Mouse (Mus musculus): Measurements from ENCODE around the gene St6gal1. TPM values are rescaled to one million over a fixed set of nuclear protein-coding genes. Genes with fewer than 3 reads are reported as not detected.

Gene St6gal1
- polyA plus RNA-seq, 1 experiment from 2014 or later: 34.9 TPM

- Histone ChIP-seq H3K4me3 (ENCODE audit: low read depth, low read length) (no peak overlapping the region), H3K9me3 (replicated peaks; ENCODE audit: control insufficient read depth, low read length) (no peaks in the 10 kb centered on the region), H3K36me3 (replicated peaks; ENCODE audit: control insufficient read depth, insufficient read depth, low read depth, low read length) (no peaks in the 10 kb centered on the region), H3K4me2 (ENCODE audit: low read depth, low read length) (no peak overlapping the region), H3K9ac (replicated peaks; ENCODE audit: low read length) (no peak overlapping the region), H3K27ac (replicated peaks; ENCODE audit: low read depth, low read length) (no peak overlapping the region), H3K27me3 (ENCODE audit: control insufficient read depth, insufficient read depth, low read length) (no peaks in the 10 kb centered on the region), H3K4me1 (ENCODE audit: control insufficient read depth, insufficient read depth, low read length) (peaks cover 10% of the 10 kb centered on the region)
- ATAC-seq (replicated peaks; ENCODE audit: insufficient number of reproducible peaks, low FRiP score, low TSS enrichment, low read depth): no peak
- WGBS: 63% methylated on average over 9 of the region's 9 CpGs
- DNase-seq (ENCODE audit: low spot score): no peak
These were observed 48.1 kb downstream of the St6gal1 start for GRCm38 (mm10) chr16:23272521-23273230.

DNA sequence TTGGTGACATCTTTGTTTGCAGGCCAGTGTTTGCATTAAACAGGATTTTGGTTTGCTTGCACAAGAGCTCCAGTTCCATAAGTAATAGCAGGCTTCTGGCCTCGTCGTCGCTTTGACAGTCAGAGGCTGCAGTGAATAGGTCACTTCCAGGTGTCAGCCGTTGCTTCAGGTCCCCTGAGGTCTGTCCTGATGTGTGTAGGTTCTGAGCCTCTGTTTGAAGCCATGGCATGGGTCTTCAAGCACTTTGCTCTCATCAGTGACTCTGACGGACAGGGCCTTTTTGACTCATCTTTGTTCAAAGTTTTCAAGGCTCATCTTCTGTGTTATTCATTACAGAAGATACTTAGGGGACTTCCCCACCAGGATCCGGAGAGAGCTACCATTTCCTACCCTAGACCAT lies 49.5 kb downstream of the St6gal1 start:
- Histone ChIP-seq H3K9ac (replicated peaks; ENCODE audit: low read length) (no peak overlapping the region), H3K27ac (replicated peaks; ENCODE audit: low read depth, low read length) (no peak overlapping the region), H3K4me1 (ENCODE audit: control insufficient read depth, insufficient read depth, low read length) (peaks cover 10% of the 10 kb centered on the region), H3K4me3 (ENCODE audit: low read depth, low read length) (no peak overlapping the region), H3K4me2 (ENCODE audit: low read depth, low read length) (no peak overlapping the region), H3K27me3 (ENCODE audit: control insufficient read depth, insufficient read depth, low read length) (no peaks in the 10 kb centered on the region), H3K36me3 (replicated peaks; ENCODE audit: control insufficient read depth, insufficient read depth, low read depth, low read length) (no peaks in the 10 kb centered on the region), H3K9me3 (replicated peaks; ENCODE audit: control insufficient read depth, low read length) (no peaks in the 10 kb centered on the region)
- no peak for ATAC-seq (replicated peaks; ENCODE audit: insufficient number of reproducible peaks, low FRiP score, low TSS enrichment, low read depth)
- no peak for DNase-seq (ENCODE audit: low spot score)
- 75% methylated on average over 6 of the region's 6 CpGs for WGBS

DNA sequence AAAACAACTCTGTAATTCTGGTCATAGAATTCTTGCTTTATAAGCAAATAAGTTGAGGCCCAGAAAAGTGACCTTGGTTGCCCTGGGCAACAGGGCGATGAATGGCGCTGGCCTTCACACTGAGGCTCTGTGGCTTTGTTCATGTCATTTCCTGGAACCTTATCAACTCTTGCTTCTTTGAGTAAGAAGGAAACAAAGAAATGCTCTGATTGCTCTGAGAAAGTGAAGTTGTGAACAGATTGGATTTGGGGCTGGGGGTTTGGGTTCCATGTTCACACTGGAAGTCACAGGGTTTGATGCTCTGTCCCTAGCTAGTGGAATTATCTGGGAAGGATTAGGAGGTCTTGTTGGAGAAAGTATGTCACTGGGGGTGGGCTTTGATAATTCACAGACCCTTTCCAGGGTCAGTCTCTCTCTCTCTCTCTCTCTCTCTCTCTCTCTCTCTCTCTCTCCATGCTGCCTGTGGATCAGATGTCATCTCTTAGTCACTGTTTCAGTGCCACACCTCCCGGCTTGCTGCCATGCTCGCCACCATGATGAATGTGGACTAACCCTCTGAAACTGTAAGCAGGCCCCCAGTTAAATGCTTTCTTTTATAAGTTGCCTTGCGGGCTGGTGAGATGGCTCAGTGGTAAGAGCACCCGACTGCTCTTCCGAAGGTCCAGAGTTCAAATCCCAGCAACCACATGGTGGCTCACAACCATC lies 50.2 kb downstream of the St6gal1 start:
- DNase-seq (ENCODE audit: low spot score) (no peak), ATAC-seq (replicated peaks; ENCODE audit: insufficient number of reproducible peaks, low FRiP score, low TSS enrichment, low read depth) (no peak)
- Histone ChIP-seq H3K4me2 (ENCODE audit: low read depth, low read length) (no peak overlapping the region), H3K27ac (replicated peaks; ENCODE audit: low read depth, low read length) (no peak overlapping the region), H3K4me1 (ENCODE audit: control insufficient read depth, insufficient read depth, low read length) (peaks cover 8% of the 10 kb centered on the region), H3K9me3 (replicated peaks; ENCODE audit: control insufficient read depth, low read length) (no peaks in the 10 kb centered on the region), H3K9ac (replicated peaks; ENCODE audit: low read length) (no peak overlapping the region), H3K4me3 (ENCODE audit: low read depth, low read length) (no peak overlapping the region), H3K27me3 (ENCODE audit: control insufficient read depth, insufficient read depth, low read length) (no peaks in the 10 kb centered on the region), H3K36me3 (replicated peaks; ENCODE audit: control insufficient read depth, insufficient read depth, low read depth, low read length) (no peaks in the 10 kb centered on the region)
- WGBS: 91% methylated on average over 7 of the region's 7 CpGs

DNA sequence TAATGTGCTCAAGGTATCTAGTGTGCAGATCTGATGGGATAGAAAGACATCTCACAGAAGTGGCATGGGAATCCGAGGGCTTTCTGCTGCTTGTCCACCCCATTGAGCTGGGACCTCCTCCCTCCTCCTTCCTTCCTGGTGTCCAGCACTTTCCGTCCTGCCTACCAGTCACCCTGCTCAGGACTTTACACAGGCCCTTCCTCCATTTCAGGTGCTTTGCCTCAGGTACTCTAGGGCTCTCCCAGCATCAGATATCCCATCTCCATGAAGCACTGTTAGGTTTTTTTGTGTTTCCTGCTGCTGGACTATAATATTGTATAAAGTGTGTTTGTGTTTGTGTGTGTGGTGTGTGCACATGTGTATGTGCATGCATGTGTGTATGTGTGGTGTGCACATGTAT lies 51.1 kb downstream of the St6gal1 start:
- no peak overlapping the region for H3K4me2 ChIP-seq (ENCODE audit: low read depth, low read length)
- 82% methylated on average over 2 of the region's 2 CpGs for whole genome bisulfite sequencing
- no peaks in the 10 kb centered on the region for H3K36me3 ChIP-seq (replicated peaks; ENCODE audit: control insufficient read depth, insufficient read depth, low read depth, low read length)
- no peak for ATAC-seq (replicated peaks; ENCODE audit: insufficient number of reproducible peaks, low FRiP score, low TSS enrichment, low read depth)
- H3K27ac ChIP-seq (replicated peaks; ENCODE audit: low read depth, low read length): no peak overlapping the region
- no peaks in the 10 kb centered on the region for H3K4me1 ChIP-seq (ENCODE audit: control insufficient read depth, insufficient read depth, low read length)
- no peak overlapping the region for H3K9ac ChIP-seq (replicated peaks; ENCODE audit: low read length)
- no peaks in the 10 kb centered on the region for H3K27me3 ChIP-seq (ENCODE audit: control insufficient read depth, insufficient read depth, low read length)
- H3K9me3 ChIP-seq (replicated peaks; ENCODE audit: control insufficient read depth, low read length): no peaks in the 10 kb centered on the region
- no peak for DNase-seq (ENCODE audit: low spot score)
- H3K4me3 ChIP-seq (ENCODE audit: low read depth, low read length): no peak overlapping the region

DNA sequence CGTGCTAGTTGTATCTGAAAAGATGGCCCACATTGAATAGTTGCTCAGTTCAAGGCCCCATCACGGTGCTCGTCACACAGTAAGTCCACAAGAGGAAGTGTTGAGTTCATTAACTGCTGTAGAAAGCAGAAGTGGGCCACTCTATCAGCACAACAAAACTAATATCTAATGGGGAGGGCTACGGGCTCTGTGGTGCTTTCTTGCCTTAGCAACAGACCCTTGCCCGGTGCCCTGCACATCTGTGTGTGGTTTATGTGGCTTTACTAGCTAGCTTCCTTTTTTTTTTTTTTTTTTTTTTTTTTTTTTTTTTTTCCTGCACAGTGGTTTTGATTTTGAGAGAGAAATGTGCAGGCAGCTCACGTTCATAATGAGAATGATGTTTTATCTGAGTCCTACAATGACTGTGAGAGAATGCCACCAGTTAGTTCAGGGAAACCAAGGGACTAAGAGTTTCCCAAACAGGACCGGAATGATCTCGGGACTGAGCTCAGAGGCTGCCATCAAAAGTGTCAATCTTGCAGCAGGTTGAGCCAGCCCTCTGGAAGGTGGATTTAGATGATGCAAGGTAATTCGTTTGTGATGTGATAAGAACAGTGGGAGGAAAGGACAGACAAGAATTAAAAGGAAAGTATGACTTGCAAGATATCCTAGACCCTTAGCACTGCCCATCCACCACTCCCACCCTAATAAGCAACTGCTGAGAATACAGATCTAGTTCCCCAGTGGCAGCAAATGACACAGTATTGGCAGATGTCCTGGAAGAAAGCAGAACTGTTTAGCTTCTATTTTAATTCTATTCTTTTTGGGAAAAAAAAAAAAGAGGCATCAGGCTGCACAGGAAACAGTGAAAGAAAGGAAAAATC lies 55.6 kb downstream of the St6gal1 start:
- H3K4me2 ChIP-seq (ENCODE audit: low read depth, low read length): no peak overlapping the region
- ATAC-seq (replicated peaks; ENCODE audit: insufficient number of reproducible peaks, low FRiP score, low TSS enrichment, low read depth): no peak
- no peaks in the 10 kb centered on the region for H3K9me3 ChIP-seq (replicated peaks; ENCODE audit: control insufficient read depth, low read length)
- no peak overlapping the region for H3K4me3 ChIP-seq (ENCODE audit: low read depth, low read length)
- H3K27me3 ChIP-seq (ENCODE audit: control insufficient read depth, insufficient read depth, low read length): no peaks in the 10 kb centered on the region
- peak; percentile 46 for DNase-seq (ENCODE audit: low spot score)
- no peaks in the 10 kb centered on the region for H3K36me3 ChIP-seq (replicated peaks; ENCODE audit: control insufficient read depth, insufficient read depth, low read depth, low read length)
- no peak overlapping the region for H3K27ac ChIP-seq (replicated peaks; ENCODE audit: low read depth, low read length)
- no peaks in the 10 kb centered on the region for H3K4me1 ChIP-seq (ENCODE audit: control insufficient read depth, insufficient read depth, low read length)
- WGBS: 63% methylated on average over 9 of the region's 9 CpGs
- H3K9ac ChIP-seq (replicated peaks; ENCODE audit: low read length): no peak overlapping the region

- ATAC-seq (replicated peaks; ENCODE audit: insufficient number of reproducible peaks, low FRiP score, low TSS enrichment, low read depth): no peak
- 78% methylated on average over 4 of the region's 4 CpGs for WGBS
- H3K9me3 ChIP-seq (replicated peaks; ENCODE audit: control insufficient read depth, low read length): no peaks in the 10 kb centered on the region
- H3K4me2 ChIP-seq (ENCODE audit: low read depth, low read length): no peak overlapping the region
- H3K27ac ChIP-seq (replicated peaks; ENCODE audit: low read depth, low read length): no peak overlapping the region
- DNase-seq (ENCODE audit: low spot score): no peak
- H3K4me3 ChIP-seq (ENCODE audit: low read depth, low read length): no peak overlapping the region
- H3K9ac ChIP-seq (replicated peaks; ENCODE audit: low read length): no peak overlapping the region
- no peaks in the 10 kb centered on the region for H3K4me1 ChIP-seq (ENCODE audit: control insufficient read depth, insufficient read depth, low read length)
- H3K27me3 ChIP-seq (ENCODE audit: control insufficient read depth, insufficient read depth, low read length): no peaks in the 10 kb centered on the region
- no peaks in the 10 kb centered on the region for H3K36me3 ChIP-seq (replicated peaks; ENCODE audit: control insufficient read depth, insufficient read depth, low read depth, low read length)
These were observed 56.2 kb downstream of the St6gal1 start for GRCm38 (mm10) chr16:23280742-23281090.

DNA sequence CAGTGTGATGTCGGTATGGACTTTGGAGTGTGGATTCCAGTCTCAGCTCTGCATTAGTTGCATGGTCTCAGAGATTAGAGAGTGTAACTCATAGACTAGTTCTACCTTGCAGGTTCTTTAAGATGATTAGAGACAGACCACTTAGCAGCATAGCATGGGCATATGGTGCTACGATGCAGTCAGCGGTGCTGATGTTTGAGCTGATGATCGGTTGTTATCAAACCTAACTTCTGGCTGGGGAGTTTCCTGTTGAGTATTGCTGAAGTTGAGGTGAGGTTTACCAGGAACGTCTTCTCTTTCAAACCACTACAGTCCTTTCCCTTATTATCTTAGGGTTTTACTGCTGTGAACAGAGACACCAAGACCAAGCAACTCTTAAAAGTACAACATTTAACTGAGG lies 57.7 kb downstream of the St6gal1 start:
- Histone ChIP-seq H3K27me3 (ENCODE audit: control insufficient read depth, insufficient read depth, low read length) (no peaks in the 10 kb centered on the region), H3K9ac (replicated peaks; ENCODE audit: low read length) (no peak overlapping the region), H3K9me3 (replicated peaks; ENCODE audit: control insufficient read depth, low read length) (no peaks in the 10 kb centered on the region), H3K4me1 (ENCODE audit: control insufficient read depth, insufficient read depth, low read length) (no peaks in the 10 kb centered on the region), H3K27ac (replicated peaks; ENCODE audit: low read depth, low read length) (no peak overlapping the region), H3K4me3 (ENCODE audit: low read depth, low read length) (no peak overlapping the region), H3K36me3 (replicated peaks; ENCODE audit: control insufficient read depth, insufficient read depth, low read depth, low read length) (no peaks in the 10 kb centered on the region), H3K4me2 (ENCODE audit: low read depth, low read length) (no peak overlapping the region)
- DNase-seq (ENCODE audit: low spot score) (no peak), ATAC-seq (replicated peaks; ENCODE audit: insufficient number of reproducible peaks, low FRiP score, low TSS enrichment, low read depth) (no peak)
- WGBS: 92% methylated on average over 5 of the region's 5 CpGs

DNA sequence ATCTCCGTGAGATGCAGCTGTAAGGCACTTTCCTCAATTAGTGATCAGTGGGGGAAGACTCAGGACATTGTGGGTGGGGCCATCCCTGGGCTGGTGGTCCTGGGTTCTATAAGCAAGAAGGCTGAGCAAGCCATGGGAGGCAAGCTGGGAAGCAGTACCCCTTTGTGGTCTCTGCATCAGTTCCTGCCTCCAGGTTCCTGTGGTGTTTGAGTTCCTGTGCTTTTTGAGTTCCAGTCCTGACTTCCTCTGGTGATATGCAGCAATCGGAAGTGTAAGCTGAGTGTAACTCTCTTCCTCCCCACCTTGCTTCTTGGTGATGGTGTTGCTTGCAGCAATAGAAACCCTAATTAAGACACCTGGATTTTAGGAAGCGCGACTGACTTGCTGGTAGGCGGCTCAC lies 58.4 kb downstream of the St6gal1 start:
- WGBS: 85% methylated on average over 5 of the region's 5 CpGs
- Histone ChIP-seq H3K36me3 (replicated peaks; ENCODE audit: control insufficient read depth, insufficient read depth, low read depth, low read length) (no peaks in the 10 kb centered on the region), H3K9me3 (replicated peaks; ENCODE audit: control insufficient read depth, low read length) (no peaks in the 10 kb centered on the region), H3K27ac (replicated peaks; ENCODE audit: low read depth, low read length) (no peak overlapping the region), H3K4me3 (ENCODE audit: low read depth, low read length) (no peak overlapping the region), H3K27me3 (ENCODE audit: control insufficient read depth, insufficient read depth, low read length) (no peaks in the 10 kb centered on the region), H3K4me2 (ENCODE audit: low read depth, low read length) (no peak overlapping the region), H3K4me1 (ENCODE audit: control insufficient read depth, insufficient read depth, low read length) (no peaks in the 10 kb centered on the region), H3K9ac (replicated peaks; ENCODE audit: low read length) (no peak overlapping the region)
- no peak for ATAC-seq (replicated peaks; ENCODE audit: insufficient number of reproducible peaks, low FRiP score, low TSS enrichment, low read depth)
- DNase-seq (ENCODE audit: low spot score): no peak

All from embryonic facial prominence, embryonic 11.5 days (tissue).